Mouse (Mus musculus) spleen, adult 2 months (tissue): ENCODE measurements at regions not wholly inside any gene's neighbourhood (a gene's known extent, or its start where the extent isn't known, plus 50 kb on each side); places are given as distances from the start of the nearest gene placed in this dataset.

ENCODE experiments used
- DNase-seq, 2 experiments: peaks; one replicate each; pipeline versions ENCODE4 v3.0.0 to v3.0.0-alpha.2; 2012 to 2021; ENCODE audit warnings: low spot score in 2 of 2, low read depth in 1 of 2
- H3K27ac ChIP-seq: fragments of 200-500 bp; 2 replicates; pipeline ENCODE4 v1.5.1; 2012; ENCODE audit warnings: low read length, inconsistent platforms; ENCODE audit not compliant: insufficient read depth
- H3K27me3 ChIP-seq: fragments of 200-500 bp; 2 replicates; pipeline ENCODE4 v1.6.1; 2012; ENCODE audit warnings: mild to moderate bottlenecking, moderate library complexity, low read length, inconsistent platforms; ENCODE audit not compliant: control insufficient read depth, insufficient read depth
- H3K36me3 ChIP-seq: fragments of 200-500 bp; 2 replicates; pipeline ENCODE4 v1.6.1; 2012; ENCODE audit warnings: mild to moderate bottlenecking, low read length, inconsistent platforms; ENCODE audit not compliant: control insufficient read depth, insufficient read depth
- H3K4me1 ChIP-seq: fragments of 200-500 bp; 2 replicates; pipeline ENCODE4 v1.6.1; 2011; ENCODE audit warnings: inconsistent platforms; ENCODE audit not compliant: control insufficient read depth, insufficient read depth, insufficient read length
- H3K4me3 ChIP-seq: fragments of 200-500 bp; 2 replicates; pipeline ENCODE4 v1.5.1; 2011; ENCODE audit warnings: mild to moderate bottlenecking, inconsistent platforms; ENCODE audit not compliant: insufficient read depth, insufficient read length; ENCODE audit errors: extremely low read depth
- CTCF ChIP-seq: fragments of 200-500 bp; IDR thresholded peaks from 2 replicates; pipeline ENCODE4 v1.5.1; 2011; ENCODE audit warnings: mild to moderate bottlenecking, inconsistent platforms; ENCODE audit not compliant: insufficient read depth, insufficient read length, insufficient replicate concordance; ENCODE audit errors: extremely low read depth
- POLR2A ChIP-seq: fragments of 200-500 bp; IDR thresholded peaks from 2 replicates; pipeline ENCODE4 v1.6.1; 2011; ENCODE audit warnings: low read depth, low read length, inconsistent platforms
- WGBS: fragments of 180-500 bp; shearing (Covaris S2); methylation state at CpG from one replicate; pipeline ENCODE4 v1.1.7; 2018; 5-methylcytosine and 5-hydroxymethylcytosine counted together

DNA sequence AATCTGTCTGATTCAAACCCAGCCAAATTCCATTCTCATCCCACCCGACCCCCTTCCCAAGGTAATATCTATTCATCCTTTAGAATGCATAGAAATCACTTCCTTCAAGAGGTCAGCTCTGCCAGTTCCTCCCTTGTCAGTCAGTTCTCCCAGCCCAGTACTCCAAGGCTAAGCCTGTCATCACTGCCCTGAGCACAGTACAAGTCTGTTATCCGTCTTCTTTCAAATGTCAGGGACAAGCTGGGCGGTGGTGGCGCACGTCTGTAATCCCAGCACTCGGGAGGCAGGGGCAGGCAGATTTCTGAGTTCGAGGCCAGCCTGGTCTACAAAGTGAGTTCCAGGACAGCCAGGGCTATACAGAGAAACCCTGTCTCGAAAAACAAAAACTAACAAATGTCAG lies 75.9 kb upstream of the Tbx3 start:
- no peaks in the 10 kb centered on the region for H3K27me3 ChIP-seq
- no peak overlapping the region for H3K27ac ChIP-seq
- TF ChIP-seq CTCF (no peak), POLR2A (no peak)
- no peaks in the 10 kb centered on the region for H3K4me1 ChIP-seq
- H3K4me3 ChIP-seq = no peak overlapping the region
- H3K36me3 ChIP-seq = no peaks in the 10 kb centered on the region
- no peak for DNase-seq
- 83% methylated on average over 8 of the region's 8 CpGs for WGBS

DNA sequence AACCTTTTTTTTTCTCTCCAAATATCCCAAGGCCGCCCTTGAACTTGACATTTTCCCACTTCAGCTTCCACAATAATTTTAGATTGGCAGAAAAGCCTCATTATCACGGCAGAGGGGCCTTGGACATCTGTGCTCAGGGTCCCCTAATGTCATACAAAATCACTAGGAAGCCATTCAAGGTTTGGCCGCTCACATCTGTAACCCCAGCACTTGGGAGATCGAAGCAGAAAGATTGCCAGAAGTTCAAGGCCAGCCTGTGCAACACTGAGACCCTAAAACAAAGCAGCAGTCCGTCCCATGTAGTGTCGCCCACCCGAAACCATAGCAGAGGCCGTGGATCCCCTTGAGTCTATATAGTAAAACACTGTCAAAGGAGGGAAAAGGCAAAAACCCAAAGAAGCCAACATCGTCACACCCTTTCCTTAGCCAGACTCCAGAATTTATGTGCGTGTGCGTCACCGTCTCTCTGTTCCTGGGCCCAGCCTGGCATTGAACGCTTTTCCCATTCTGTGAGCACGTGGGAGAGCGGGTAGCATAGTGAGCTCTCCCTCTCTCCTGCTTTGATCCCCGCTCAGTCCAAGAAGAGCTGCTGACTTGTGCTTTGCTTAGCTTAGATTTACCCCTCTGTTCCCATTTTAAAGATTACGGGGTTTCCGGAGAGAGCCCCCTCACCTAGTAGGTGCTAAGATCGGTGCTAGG lies 74.0 kb upstream of the Tbx3 start:
- no peak overlapping the region for H3K4me3 ChIP-seq
- TF ChIP-seq POLR2A = no peak
- no peak for TF ChIP-seq CTCF
- H3K36me3 ChIP-seq = no peaks in the 10 kb centered on the region
- 94% methylated on average over 19 of the region's 19 CpGs for WGBS
- H3K27ac ChIP-seq = no peak overlapping the region
- no peaks in the 10 kb centered on the region for H3K27me3 ChIP-seq
- no peaks in the 10 kb centered on the region for H3K4me1 ChIP-seq
- DNase-seq = no peak

GRCm38 (mm10) chr5:119596994-119597391 lies 73.5 kb upstream of the Tbx3 start:
- WGBS = 84% methylated on average over 8 of the region's 8 CpGs
- no peak for TF ChIP-seq POLR2A
- no peak for DNase-seq

GRCm38 (mm10) chr5:119597530-119597929 lies 72.9 kb upstream of the Tbx3 start:
- H3K27ac ChIP-seq = no peak overlapping the region
- no peak for TF ChIP-seq CTCF
- TF ChIP-seq POLR2A = no peak
- 88% methylated on average over 3 of the region's 3 CpGs for whole genome bisulfite sequencing
- no peaks in the 10 kb centered on the region for H3K36me3 ChIP-seq
- DNase-seq = no peak
- H3K4me1 ChIP-seq = no peaks in the 10 kb centered on the region
- H3K4me3 ChIP-seq = no peak overlapping the region
- no peaks in the 10 kb centered on the region for H3K27me3 ChIP-seq

More at GRCm38 (mm10) chr5:119596994-119597391, 73.5 kb upstream of the Tbx3 start:
- Histone ChIP-seq H3K27me3 (no peaks in the 10 kb centered on the region), H3K27ac (no peak overlapping the region), H3K36me3 (no peaks in the 10 kb centered on the region), H3K4me1 (no peaks in the 10 kb centered on the region), H3K4me3 (no peak overlapping the region)

- TF ChIP-seq POLR2A = no peak
- WGBS = 89% methylated on average over 10 of the region's 10 CpGs
Observed at GRCm38 (mm10) chr5:119598166-119598565, 72.3 kb upstream of the Tbx3 start.

GRCm38 (mm10) chr5:119601390-119601789 lies 69.1 kb upstream of the Tbx3 start:
- Histone ChIP-seq H3K4me1 (no peaks in the 10 kb centered on the region), H3K4me3 (no peak overlapping the region), H3K27me3 (no peaks in the 10 kb centered on the region), H3K27ac (no peak overlapping the region), H3K36me3 (no peaks in the 10 kb centered on the region)
- TF ChIP-seq CTCF (no peak), POLR2A (no peak)
- 95% methylated on average over 5 of the region's 5 CpGs for WGBS
- no peak for DNase-seq

More at GRCm38 (mm10) chr5:119598166-119598565, 72.3 kb upstream of the Tbx3 start:
- Histone ChIP-seq H3K4me1 (no peaks in the 10 kb centered on the region), H3K27ac (no peak overlapping the region), H3K4me3 (no peak overlapping the region), H3K27me3 (no peaks in the 10 kb centered on the region), H3K36me3 (no peaks in the 10 kb centered on the region)
- DNase-seq = no peak

DNA sequence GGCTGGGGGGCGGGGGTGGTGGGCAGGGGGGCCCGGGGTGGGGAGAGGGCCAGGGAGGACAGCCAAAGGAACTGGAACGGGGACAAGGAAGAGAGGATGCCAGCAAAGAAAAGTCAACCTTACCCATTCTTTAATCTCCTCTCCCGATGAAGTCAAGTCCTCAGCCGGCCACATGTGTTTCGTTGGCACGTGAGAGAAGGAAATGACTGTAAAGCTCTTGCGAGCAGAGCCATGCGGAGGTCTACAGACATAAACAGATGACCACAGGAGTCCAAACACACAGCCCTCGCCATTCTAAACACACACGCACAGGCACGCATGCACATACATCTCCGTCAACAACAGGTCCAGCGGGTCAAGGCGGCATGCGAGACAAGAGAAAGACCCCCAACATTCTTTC lies 68.5 kb upstream of the Tbx3 start:
- H3K36me3 ChIP-seq = no peaks in the 10 kb centered on the region
- H3K4me3 ChIP-seq = no peak overlapping the region
- WGBS = 84% methylated on average over 16 of the region's 16 CpGs
- H3K27ac ChIP-seq = no peak overlapping the region
- TF ChIP-seq CTCF = no peak
- TF ChIP-seq POLR2A = no peak
- H3K4me1 ChIP-seq = no peaks in the 10 kb centered on the region
- no peak for DNase-seq
- H3K27me3 ChIP-seq = no peaks in the 10 kb centered on the region
